Mouse (Mus musculus): ENCODE data around the gene Olfr316.

DNA sequence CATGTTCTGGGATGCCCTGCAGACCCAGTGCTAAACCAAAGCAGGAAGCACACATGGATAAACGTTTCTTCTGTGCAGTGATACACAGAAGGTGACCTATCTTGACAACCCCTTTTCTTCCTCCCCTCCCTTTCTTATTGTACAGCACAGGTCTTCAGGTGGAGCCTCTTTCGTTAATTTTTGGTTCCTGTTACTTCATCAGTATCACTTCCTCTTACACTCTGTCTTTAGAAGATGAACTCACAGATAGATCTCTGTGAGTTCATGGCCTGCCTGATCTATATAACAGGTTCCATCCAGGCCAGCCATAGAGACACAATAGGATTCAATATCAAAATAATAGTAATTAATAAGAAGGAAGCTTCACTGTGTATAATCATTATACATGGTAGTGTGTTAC is 37.5 kb downstream of the Olfr316 start:
- TF ChIP-seq EP300 (IDR thresholded peaks at IDR 0.05; ENCODE audit: low read depth) (no peak), CTCF (IDR thresholded peaks at IDR 0.05; ENCODE audit: low read depth) (no peak)

Measured in liver, embryonic 14.5 days (tissue).